Mouse (Mus musculus) heart, postnatal 0 days (tissue): ENCODE results near the gene Chpt1. TPM values are rescaled to one million over a fixed set of nuclear protein-coding genes. Genes with fewer than 3 reads are reported as not detected.
A peak's percentile ranks its signal among the peaks of the same experiment; 100 is the strongest.

Experiments
- ATAC-seq: fragments of 200-750 bp; cut with Nextera tagmentation; 2 replicates; pipeline ENCODE4 v1.8.0; 2017; ENCODE audit warnings: low read depth, moderate number of reproducible peaks, moderate library complexity; ENCODE audit not compliant: insufficient read depth
- DNase-seq: peaks from one replicate; pipeline ENCODE4 v3.0.0-alpha.2; 2016; ENCODE audit warnings: low spot score
- H3K27ac ChIP-seq: fragments of 300-500 bp; sonication (generic); 2 replicates; pipeline ENCODE4 v1.5.1; 2014; ENCODE audit warnings: low read depth, mild to moderate bottlenecking
- H3K27me3 ChIP-seq: fragments of 300-500 bp; sonication (generic); 2 replicates; pipeline ENCODE4 v1.6.1; 2014; ENCODE audit warnings: low read length, mixed read lengths; ENCODE audit not compliant: control insufficient read depth, insufficient read depth
- H3K36me3 ChIP-seq: fragments of 300-500 bp; sonication (generic); replicated peaks from 2 replicates; pipeline ENCODE4 v1.6.1; 2014; ENCODE audit warnings: low read length, mixed read lengths; ENCODE audit not compliant: control insufficient read depth, insufficient read depth
- H3K4me1 ChIP-seq: fragments of 300-500 bp; sonication (generic); 2 replicates; pipeline ENCODE4 v1.6.1; 2014; ENCODE audit warnings: antibody characterized with exemption; ENCODE audit not compliant: control insufficient read depth, insufficient read depth
- H3K4me2 ChIP-seq: fragments of 300-500 bp; sonication (generic); 2 replicates; pipeline ENCODE4 v1.6.1; 2014; ENCODE audit warnings: low read depth, mild to moderate bottlenecking, low read length, moderate library complexity
- H3K4me3 ChIP-seq: fragments of 300-500 bp; sonication (generic); 2 replicates; pipeline ENCODE4 v1.5.1; 2014; ENCODE audit warnings: low read depth, low read length
- H3K9ac ChIP-seq: fragments of 300-500 bp; sonication (generic); replicated peaks from 2 replicates; pipeline ENCODE4 v1.6.1; 2014; ENCODE audit warnings: low read depth, low read length, mixed read lengths
- H3K9me3 ChIP-seq: fragments of 300-500 bp; sonication (generic); replicated peaks from 2 replicates; pipeline ENCODE4 v1.6.1; 2016; ENCODE audit warnings: low read length; ENCODE audit not compliant: control insufficient read depth
- CTCF ChIP-seq: IDR thresholded peaks from 2 replicates; pipeline ENCODE4 v1.5.1; 2016; ENCODE audit warnings: antibody characterized with exemption, control low read depth, low read depth
- EP300 ChIP-seq: IDR thresholded peaks from 2 replicates; pipeline ENCODE4 v1.6.1; 2016; ENCODE audit warnings: antibody characterized with exemption, low read depth
- WGBS: fragments of 180-500 bp; shearing (Covaris S2); extraction: QIAGEN DNeasy Blood & Tissue Kit; methylation state at CpG from one replicate; pipeline ENCODE4 v1.1.7; 2014; 5-methylcytosine and 5-hydroxymethylcytosine counted together
- polyA plus RNA-seq: library from polyadenylated mRNA; unstranded; fragments of >200 nt; fragmentation: Nextera tagmentation; extraction: Ambion mirVana; gene quantifications from 2 replicates; pipeline ENCODE4 v1.2.1, GENCODE M21; 2015
- total RNA-seq: library from RNA; depleted of rRNA; stranded (reverse); fragments of >200 nt; gene quantifications from 2 replicates; pipeline ENCODE4 v1.2.3, GENCODE M21; 2014; ENCODE audit warnings: low replicate concordance

The Chpt1 gene
- total and polyA plus RNA-seq, 2 experiments from 2014 or later: 99.9 to 142 TPM

GRCm38 (mm10) chr10:88412290-88412995, 91.4 kb downstream of the Chpt1 start:
- TF ChIP-seq EP300: no peak
- TF ChIP-seq CTCF: no peak
- WGBS: 73% methylated on average over 17 of the region's 17 CpGs
- ATAC-seq: no peak

GRCm38 (mm10) chr10:88409751-88410150, 94.1 kb downstream of the Chpt1 start:
- Histone ChIP-seq H3K9ac (no peak overlapping the region), H3K27me3 (no peaks in the 10 kb centered on the region), H3K4me3 (no peak overlapping the region), H3K9me3 (no peaks in the 10 kb centered on the region), H3K36me3 (0 out of 2 replicates have a peak, but pooled peaks cover 8% of the 10 kb centered on the region), H3K4me1 (peaks cover 21% of the 10 kb centered on the region), H3K4me2 (no peak overlapping the region), H3K27ac (no peak overlapping the region)
- WGBS: 43% methylated on average over 2 of the region's 2 CpGs
- DNase-seq (no peak), ATAC-seq (no peak)
- TF ChIP-seq CTCF (no peak), EP300 (no peak)

More at GRCm38 (mm10) chr10:88412290-88412995, 91.4 kb downstream of the Chpt1 start:
- no peaks in the 10 kb centered on the region for H3K9me3 ChIP-seq
- no peaks in the 10 kb centered on the region for H3K27me3 ChIP-seq
- no peak overlapping the region for H3K4me2 ChIP-seq
- H3K4me1 ChIP-seq: peaks cover 13% of the 10 kb centered on the region
- H3K4me3 ChIP-seq: no peak overlapping the region
- DNase-seq: peak; percentile 27
- peaks cover 27% of the 10 kb centered on the region for H3K36me3 ChIP-seq
- no peak overlapping the region for H3K27ac ChIP-seq
- H3K9ac ChIP-seq: no peak overlapping the region

- TF ChIP-seq CTCF: no peak
- no peak for TF ChIP-seq EP300
- ATAC-seq: peak; percentile 42; the same call in 1 of the 2 replicates
- peaks cover 21% of the 10 kb centered on the region for H3K4me1 ChIP-seq
- 0 out of 2 replicates have a peak, but pooled peaks cover 3% of the 10 kb centered on the region for H3K36me3 ChIP-seq
- DNase-seq: no peak
- no peak overlapping the region; the same call in 1 of the 2 replicates for H3K9ac ChIP-seq
- H3K4me3 ChIP-seq: no peak overlapping the region
- H3K27ac ChIP-seq: peak overlapping the region; percentile 43; the same call in 1 of the 2 replicates
- WGBS: 59% methylated on average over 12 of the region's 12 CpGs
- no peaks in the 10 kb centered on the region for H3K9me3 ChIP-seq
- no peaks in the 10 kb centered on the region for H3K27me3 ChIP-seq
- no peak overlapping the region for H3K4me2 ChIP-seq
Observed at GRCm38 (mm10) chr10:88407875-88408631, 95.8 kb downstream of the Chpt1 start.

GRCm38 (mm10) chr10:88405812-88406211, 98.1 kb downstream of the Chpt1 start:
- H3K4me3 ChIP-seq: no peak overlapping the region
- H3K27me3 ChIP-seq: no peaks in the 10 kb centered on the region
- DNase-seq: peak; percentile 78
- peaks cover 21% of the 10 kb centered on the region for H3K4me1 ChIP-seq
- 0 out of 2 replicates have a peak, but pooled peaks have one; percentile 39 for TF ChIP-seq EP300
- no peak for TF ChIP-seq CTCF
- peaks cover 11% of the 10 kb centered on the region; the same call in 1 of the 2 replicates for H3K36me3 ChIP-seq
- H3K4me2 ChIP-seq: no peak overlapping the region
- peak; percentile 80 for ATAC-seq
- WGBS: 31% methylated on average over 7 of the region's 7 CpGs
- peak overlapping the region; percentile 77 for H3K27ac ChIP-seq
- no peak overlapping the region for H3K9ac ChIP-seq
- H3K9me3 ChIP-seq: no peaks in the 10 kb centered on the region

- Histone ChIP-seq H3K9ac (no peak overlapping the region), H3K4me1 (peaks cover 15% of the 10 kb centered on the region; the same call in 1 of the 2 replicates), H3K9me3 (no peaks in the 10 kb centered on the region), H3K27me3 (no peaks in the 10 kb centered on the region), H3K27ac (no peak overlapping the region), H3K36me3 (peaks cover 11% of the 10 kb centered on the region; the same call in 1 of the 2 replicates), H3K4me3 (no peak overlapping the region), H3K4me2 (no peak overlapping the region)
- no peak for ATAC-seq
- TF ChIP-seq EP300 (no peak), CTCF (no peak)
- WGBS: 84% methylated on average over 6 of the region's 6 CpGs
- DNase-seq: no peak
Observed at GRCm38 (mm10) chr10:88404220-88404619, 99.7 kb downstream of the Chpt1 start.
